Mouse (Mus musculus) embryonic facial prominence, embryonic 15.5 days (tissue): ENCODE data around the gene Med20. TPM values are rescaled to one million over a fixed set of nuclear protein-coding genes. Genes with fewer than 3 reads are reported as not detected.
"Not testable (repeated sequence)": the region's sequence is repeated elsewhere in the genome, so short reads cannot be mapped to it uniquely, and the experiment has no call there.

Experiments used
- ATAC-seq: fragments of 200-750 bp; cut with Nextera tagmentation; 2 replicates; pipeline ENCODE4 v1.8.0; 2017; ENCODE audit warnings: low read depth, moderate TSS enrichment; ENCODE audit not compliant: insufficient number of reproducible peaks, low FRiP score, low TSS enrichment
- H3K27ac ChIP-seq: fragments of 300-500 bp; sonication (generic); replicated peaks from 2 replicates; pipeline ENCODE4 v1.5.1; 2015; ENCODE audit warnings: mild to moderate bottlenecking, inconsistent platforms
- H3K27me3 ChIP-seq: fragments of 300-500 bp; sonication (generic); 2 replicates; pipeline ENCODE4 v1.6.1; 2015; ENCODE audit warnings: inconsistent platforms
- H3K36me3 ChIP-seq: fragments of 300-500 bp; sonication (generic); 2 replicates; pipeline ENCODE4 v1.6.1; 2015; ENCODE audit warnings: mild to moderate bottlenecking, inconsistent platforms
- H3K4me1 ChIP-seq: fragments of 300-500 bp; sonication (generic); 2 replicates; pipeline ENCODE4 v1.6.1; 2015; ENCODE audit warnings: inconsistent platforms
- H3K4me2 ChIP-seq: fragments of 300-500 bp; sonication (generic); replicated peaks from 2 replicates; pipeline ENCODE4 v1.6.1; 2015; ENCODE audit warnings: mild to moderate bottlenecking, inconsistent platforms
- H3K4me3 ChIP-seq: fragments of 300-500 bp; sonication (generic); replicated peaks from 2 replicates; pipeline ENCODE4 v1.5.1; 2015; ENCODE audit warnings: mild to moderate bottlenecking, inconsistent platforms
- H3K9ac ChIP-seq: fragments of 300-500 bp; sonication (generic); 2 replicates; pipeline ENCODE4 v1.6.1; 2015; ENCODE audit warnings: inconsistent platforms
- H3K9me3 ChIP-seq: fragments of 300-500 bp; sonication (generic); replicated peaks from 2 replicates; pipeline ENCODE4 v1.6.1; 2016; ENCODE audit warnings: inconsistent platforms
- WGBS: fragments of 180-500 bp; shearing (Covaris S2); methylation state at CpG from one replicate; pipeline ENCODE4 v1.1.7; 2015; 5-methylcytosine and 5-hydroxymethylcytosine counted together
- polyA plus RNA-seq: library from polyadenylated mRNA; unstranded; fragments of >200 nt; fragmentation: Nextera tagmentation; extraction: Ambion mirVana; gene quantifications from 2 replicates; pipeline ENCODE4 v1.2.1, GENCODE M21; 2015

The Med20 gene
- polyA plus RNA-seq, 1 experiment from 2014 or later: 51.9 TPM

DNA sequence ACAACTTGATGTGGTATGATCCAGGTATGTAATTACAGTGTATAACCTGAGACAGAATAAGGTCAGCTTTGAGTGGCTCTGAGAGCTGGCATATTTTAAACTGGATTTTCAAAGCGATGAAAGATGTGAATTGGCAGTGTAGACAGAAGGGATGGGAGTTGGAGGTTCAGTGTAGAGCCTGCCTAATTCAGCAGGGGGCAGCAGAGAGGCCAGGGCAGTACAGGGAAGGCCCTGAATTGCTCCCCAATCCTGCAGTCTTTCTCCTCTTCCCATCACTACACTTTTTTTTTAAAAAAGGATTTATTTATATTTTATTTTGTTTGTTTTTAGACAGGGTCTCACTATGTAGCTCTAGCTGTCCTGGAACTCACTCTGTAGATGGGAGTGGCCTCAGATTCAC, 2.6 kb downstream of the Med20 start:
- Histone ChIP-seq H3K4me1 (peaks cover 22% of the 10 kb centered on the region), H3K36me3 (peaks cover 40% of the 10 kb centered on the region), H3K9me3 (no peaks in the 10 kb centered on the region), H3K9ac (no peak overlapping the region), H3K27ac (no peak overlapping the region), H3K4me2 (no peak overlapping the region), H3K27me3 (no peaks in the 10 kb centered on the region), H3K4me3 (no peak overlapping the region)
- no peak for ATAC-seq
- WGBS: 92% methylated on average over 1 of the region's 1 CpGs

DNA sequence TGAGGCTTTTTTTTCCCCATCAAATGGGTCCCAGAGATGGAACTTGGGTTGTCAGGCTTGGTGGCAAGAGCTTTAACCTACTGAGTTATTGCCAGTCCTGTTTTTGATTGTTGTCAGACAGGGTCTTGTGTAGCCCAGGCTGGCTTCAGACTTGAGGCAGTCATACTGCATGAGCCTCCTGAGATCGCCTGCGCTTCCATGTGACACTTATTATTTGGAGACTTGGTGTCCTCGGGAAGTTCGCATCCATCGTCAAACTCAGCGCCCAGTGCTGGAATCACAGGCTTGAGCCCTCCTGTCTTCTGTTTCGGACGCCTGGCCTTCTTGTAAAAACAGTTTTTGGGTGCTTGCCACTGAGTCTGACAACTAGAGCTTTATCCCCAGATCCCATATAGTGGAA, 4.7 kb downstream of the Med20 start:
- 94% methylated on average over 8 of the region's 8 CpGs for WGBS
- peaks cover 12% of the 10 kb centered on the region for H3K4me1 ChIP-seq
- H3K27me3 ChIP-seq: no peaks in the 10 kb centered on the region
- no peak for ATAC-seq
- H3K9ac ChIP-seq: no peak overlapping the region
- H3K9me3 ChIP-seq: no peaks in the 10 kb centered on the region
- H3K27ac ChIP-seq: no peak overlapping the region
- H3K36me3 ChIP-seq: peaks cover 50% of the 10 kb centered on the region
- no peak overlapping the region for H3K4me2 ChIP-seq
- H3K4me3 ChIP-seq: no peak overlapping the region

DNA sequence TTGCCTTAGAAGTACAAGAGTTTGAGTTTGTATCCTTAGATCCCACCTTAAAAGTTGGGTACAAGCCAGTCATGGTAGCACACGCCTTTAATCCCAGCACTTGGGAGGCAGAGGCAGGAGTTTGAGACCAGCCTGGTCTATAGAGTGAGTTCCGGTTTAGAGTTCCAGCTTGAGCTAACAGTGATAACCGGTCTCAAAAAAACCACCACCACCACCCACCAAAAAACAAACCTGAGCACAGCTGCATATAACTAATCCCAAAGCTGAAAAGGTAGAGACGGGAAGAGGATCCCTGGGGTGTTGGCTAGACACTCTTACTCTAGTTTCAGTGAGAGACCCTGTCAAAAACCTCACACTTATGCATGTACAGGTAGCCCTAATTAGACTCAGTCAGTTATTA, 5.3 kb downstream of the Med20 start:
- no peak for ATAC-seq
- no peak overlapping the region for H3K4me3 ChIP-seq
- no peak overlapping the region for H3K27ac ChIP-seq
- 86% methylated on average over 4 of the region's 4 CpGs for WGBS
- H3K4me1 ChIP-seq: peaks cover 12% of the 10 kb centered on the region
- peaks cover 54% of the 10 kb centered on the region for H3K36me3 ChIP-seq
- no peak overlapping the region for H3K9ac ChIP-seq
- H3K9me3 ChIP-seq: no peaks in the 10 kb centered on the region
- no peaks in the 10 kb centered on the region for H3K27me3 ChIP-seq
- no peak overlapping the region for H3K4me2 ChIP-seq

DNA sequence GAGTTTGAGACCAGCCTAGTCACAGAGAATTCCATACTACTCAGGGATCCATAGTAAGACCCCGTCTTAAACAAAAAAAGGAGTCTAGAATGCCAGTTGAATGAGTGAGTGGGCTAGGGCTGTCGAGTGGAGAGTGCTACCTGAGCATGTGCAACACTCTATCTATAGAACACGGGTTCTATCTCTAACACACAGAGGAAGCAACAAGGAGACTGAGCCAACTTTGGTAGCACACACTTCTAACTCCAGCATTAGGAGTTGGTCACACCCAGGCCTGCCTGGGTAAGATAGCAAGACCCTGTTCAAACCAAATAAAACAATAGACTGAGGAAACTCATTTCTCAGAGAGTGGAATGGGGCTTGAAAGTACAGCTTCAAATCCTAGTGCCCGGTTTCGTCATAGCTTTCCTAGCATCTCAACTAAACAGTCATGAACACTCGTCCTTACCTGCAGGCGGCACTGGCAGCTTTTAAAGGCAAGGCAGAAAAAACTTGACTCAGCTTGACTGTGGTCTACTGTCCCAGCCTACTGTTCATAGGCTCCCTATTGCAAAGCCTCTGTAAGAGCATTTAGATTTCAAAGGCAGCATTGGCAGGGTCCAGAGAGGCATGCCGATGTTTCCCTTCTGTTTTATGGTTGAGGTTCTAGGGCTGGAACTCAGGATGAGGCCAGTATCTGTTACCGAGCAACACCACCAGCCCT, 6.4 kb downstream of the Med20 start:
- no peaks in the 10 kb centered on the region for H3K9me3 ChIP-seq
- H3K4me3 ChIP-seq: no peak overlapping the region
- peaks cover 3% of the 10 kb centered on the region for H3K4me1 ChIP-seq
- H3K36me3 ChIP-seq: peaks cover 64% of the 10 kb centered on the region
- no peaks in the 10 kb centered on the region for H3K27me3 ChIP-seq
- no peak overlapping the region for H3K27ac ChIP-seq
- no peak overlapping the region for H3K4me2 ChIP-seq
- H3K9ac ChIP-seq: no peak overlapping the region
- ATAC-seq: no peak
- WGBS: 94% methylated on average over 9 of the region's 9 CpGs

DNA sequence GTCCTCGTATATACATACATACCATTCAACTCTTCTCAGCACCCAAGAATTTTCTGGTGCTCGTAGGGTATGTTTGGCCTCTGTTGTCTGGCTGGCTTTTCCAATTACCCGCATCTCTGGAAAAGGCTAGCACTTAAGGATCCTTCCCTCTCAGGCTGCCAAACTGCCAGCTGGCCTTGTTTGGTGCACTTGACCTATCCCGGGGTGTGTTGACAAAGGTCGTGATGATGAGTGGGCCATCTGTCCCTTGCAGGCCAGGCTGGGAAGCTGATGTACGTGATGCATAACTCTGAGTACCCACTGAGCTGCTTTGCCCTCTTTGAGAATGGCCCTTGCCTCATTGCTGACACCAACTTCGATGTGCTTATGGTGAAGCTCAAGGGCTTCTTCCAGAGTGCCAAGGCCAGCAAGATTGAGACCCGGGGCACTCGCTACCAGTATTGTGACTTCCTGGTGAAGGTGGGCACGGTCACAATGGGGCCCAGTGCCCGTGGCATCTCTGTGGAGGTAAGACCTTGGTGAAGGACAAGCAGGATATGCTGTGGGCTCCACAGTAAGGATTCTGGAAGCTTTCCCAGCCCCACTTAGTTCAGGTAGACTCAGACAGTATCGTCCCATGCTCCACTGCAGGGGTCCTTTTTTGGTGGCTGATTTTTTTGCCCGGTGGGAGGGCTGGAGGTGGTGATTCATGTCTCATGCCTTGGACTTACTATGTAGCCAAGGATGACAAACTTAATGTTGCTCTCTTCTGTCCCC, 7.4 kb downstream of the Med20 start:
- H3K4me1 ChIP-seq: peaks cover 6% of the 10 kb centered on the region; the same call in 1 of the 2 replicates
- no peak overlapping the region for H3K4me2 ChIP-seq
- H3K27me3 ChIP-seq: no peaks in the 10 kb centered on the region
- peaks cover 69% of the 10 kb centered on the region for H3K36me3 ChIP-seq
- H3K4me3 ChIP-seq: no peak overlapping the region
- no peak for ATAC-seq
- H3K9me3 ChIP-seq: no peaks in the 10 kb centered on the region
- no peak overlapping the region for H3K9ac ChIP-seq
- no peak overlapping the region for H3K27ac ChIP-seq
- 94% methylated on average over 13 of the region's 13 CpGs for WGBS

DNA sequence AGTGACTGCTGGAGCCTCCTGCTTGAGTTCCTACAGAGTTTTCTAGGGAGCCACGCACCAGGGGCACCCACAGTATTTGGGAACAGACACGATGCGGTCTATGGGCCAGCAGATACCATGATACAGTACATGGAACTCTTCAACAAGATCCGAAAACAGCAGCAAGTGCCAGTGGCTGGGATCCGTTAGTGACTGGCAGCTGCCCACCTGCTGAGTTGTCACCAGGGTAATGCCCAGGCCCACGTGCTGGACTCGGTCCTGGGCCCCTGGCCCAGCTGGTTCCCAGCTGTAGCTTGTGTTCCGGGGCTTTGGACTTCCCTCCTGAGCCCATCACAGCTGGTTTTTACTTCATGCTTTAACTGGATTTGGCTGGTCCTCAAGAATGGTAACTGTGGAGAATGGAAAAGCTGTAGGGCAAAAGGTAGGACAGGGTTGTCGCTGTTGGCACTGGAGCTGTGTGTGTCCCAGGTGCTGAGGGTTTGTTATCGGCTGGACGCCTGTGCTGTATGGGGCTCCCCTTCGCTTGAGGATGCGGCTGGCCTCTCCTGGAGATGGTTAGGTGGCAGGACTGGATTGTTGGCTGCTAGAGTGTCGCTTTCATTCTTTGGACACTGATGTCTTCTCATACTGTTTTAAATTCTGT, 11.7 kb downstream of the Med20 start:
- H3K9ac ChIP-seq: no peak overlapping the region
- H3K4me3 ChIP-seq: no peak overlapping the region
- 76% methylated on average over 14 of the region's 14 CpGs for WGBS
- no peak overlapping the region for H3K4me2 ChIP-seq
- no peaks in the 10 kb centered on the region for H3K9me3 ChIP-seq
- no peak overlapping the region for H3K27ac ChIP-seq
- H3K4me1 ChIP-seq: peaks cover 6% of the 10 kb centered on the region
- no peaks in the 10 kb centered on the region for H3K27me3 ChIP-seq
- peak; percentile 43; the same call in 1 of the 2 replicates for ATAC-seq
- peaks cover 68% of the 10 kb centered on the region for H3K36me3 ChIP-seq

DNA sequence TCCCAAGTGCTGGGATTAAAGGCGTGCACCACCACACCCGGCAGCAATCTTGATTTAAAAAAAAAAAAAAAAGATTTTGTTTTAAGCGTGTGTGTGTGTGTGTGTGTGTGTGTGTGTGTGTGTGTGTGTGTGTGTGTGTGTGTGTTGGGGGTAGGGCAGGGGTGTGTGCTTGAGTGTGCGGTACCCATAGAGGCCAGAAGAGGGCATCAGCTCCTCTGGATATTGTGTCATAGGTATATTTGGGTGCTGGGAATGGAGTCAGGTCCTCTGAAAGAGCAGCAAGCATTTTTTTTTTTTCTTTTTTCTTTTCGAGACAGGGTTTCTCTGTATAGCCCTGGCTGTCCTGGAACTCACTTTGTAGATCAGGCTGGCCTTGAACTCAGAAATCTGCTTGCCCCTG, 13.2 kb downstream of the Med20 start:
- 89% methylated on average over 5 of the region's 5 CpGs for WGBS
- Histone ChIP-seq H3K4me1 (peaks cover 15% of the 10 kb centered on the region), H3K36me3 (peaks cover 57% of the 10 kb centered on the region)
- not testable (repeated sequence) for ATAC-seq, H3K9me3 ChIP-seq, H3K9ac ChIP-seq, H3K27ac ChIP-seq, H3K4me3 ChIP-seq, H3K27me3 ChIP-seq, H3K4me2 ChIP-seq

DNA sequence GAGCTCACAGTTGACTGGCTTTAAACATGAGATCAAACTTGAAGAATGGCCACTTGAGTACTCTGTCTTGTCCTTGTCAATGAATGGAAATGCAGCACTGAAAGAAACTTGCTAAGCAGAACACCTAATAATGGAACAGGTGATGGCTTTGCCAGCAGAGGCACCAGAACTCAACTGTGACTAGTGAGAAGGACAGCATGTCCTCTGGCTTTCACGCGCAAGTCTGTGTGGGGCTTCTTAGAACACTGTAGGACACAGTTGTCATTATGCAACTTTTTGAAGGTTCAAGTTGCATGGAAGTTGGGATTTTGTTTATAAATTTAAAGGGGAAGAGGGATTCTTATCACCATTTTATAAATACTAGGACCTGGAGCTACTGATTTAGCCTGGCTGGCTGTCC, 13.7 kb downstream of the Med20 start:
- H3K4me1 ChIP-seq: peaks cover 16% of the 10 kb centered on the region
- no peak for ATAC-seq
- 93% methylated on average over 2 of the region's 2 CpGs for WGBS
- H3K9ac ChIP-seq: no peak overlapping the region
- H3K9me3 ChIP-seq: no peaks in the 10 kb centered on the region
- peaks cover 57% of the 10 kb centered on the region for H3K36me3 ChIP-seq
- H3K27me3 ChIP-seq: no peaks in the 10 kb centered on the region
- H3K4me2 ChIP-seq: no peak overlapping the region
- no peak overlapping the region for H3K4me3 ChIP-seq
- no peak overlapping the region for H3K27ac ChIP-seq

DNA sequence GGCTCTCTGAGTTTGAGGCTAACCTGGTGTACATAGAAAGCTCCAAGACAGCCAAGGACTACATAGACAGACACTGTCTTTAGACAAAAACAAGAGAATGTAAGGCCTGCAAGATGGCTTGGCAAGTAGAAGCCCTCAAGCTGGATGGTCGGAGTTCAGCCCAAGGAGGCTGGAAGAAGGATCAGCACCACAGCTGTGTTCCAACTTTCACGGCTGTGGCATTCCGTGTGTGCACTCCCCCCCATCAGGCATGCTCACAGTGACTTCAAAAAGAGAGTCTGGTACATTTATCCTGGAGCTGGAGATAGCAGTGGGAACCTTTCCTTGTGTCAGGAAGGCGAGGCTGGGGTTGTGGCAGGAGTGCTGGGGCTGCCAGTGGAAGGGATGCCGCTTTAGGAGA, 14.6 kb downstream of the Med20 start:
- ATAC-seq: no peak
- H3K36me3 ChIP-seq: peaks cover 53% of the 10 kb centered on the region
- H3K4me2 ChIP-seq: no peak overlapping the region
- no peak overlapping the region for H3K9ac ChIP-seq
- H3K27me3 ChIP-seq: no peaks in the 10 kb centered on the region
- H3K9me3 ChIP-seq: no peaks in the 10 kb centered on the region
- 76% methylated on average over 5 of the region's 5 CpGs for WGBS
- no peak overlapping the region for H3K27ac ChIP-seq
- no peak overlapping the region for H3K4me3 ChIP-seq
- peaks cover 25% of the 10 kb centered on the region for H3K4me1 ChIP-seq

DNA sequence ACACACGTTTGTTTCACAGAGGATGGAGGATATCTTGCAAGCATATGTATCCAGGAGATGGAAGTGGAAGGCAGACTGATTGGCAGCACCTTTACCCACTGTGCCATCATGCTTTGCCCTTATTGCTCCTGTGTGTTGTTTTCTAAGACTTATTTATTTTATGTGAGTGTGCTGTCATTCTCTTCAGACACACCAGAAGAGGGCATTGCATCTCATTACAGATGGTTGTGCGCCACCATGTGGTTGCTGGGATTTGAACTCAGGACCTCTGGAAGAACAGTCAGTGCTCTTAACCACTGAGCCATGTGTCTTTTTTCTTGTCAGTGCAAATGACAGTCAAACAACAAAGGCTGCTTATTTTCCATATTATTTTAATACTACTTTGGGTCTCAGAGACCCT, 16.4 kb downstream of the Med20 start:
- Histone ChIP-seq H3K9me3 (no peaks in the 10 kb centered on the region), H3K4me2 (no peak overlapping the region), H3K27me3 (no peaks in the 10 kb centered on the region), H3K4me3 (no peak overlapping the region), H3K4me1 (peaks cover 31% of the 10 kb centered on the region), H3K9ac (no peak overlapping the region), H3K27ac (peak overlapping the region; percentile 11; the same call in 1 of the 2 replicates), H3K36me3 (peaks cover 37% of the 10 kb centered on the region)
- 79% methylated on average over 2 of the region's 2 CpGs for WGBS
- no peak for ATAC-seq

DNA sequence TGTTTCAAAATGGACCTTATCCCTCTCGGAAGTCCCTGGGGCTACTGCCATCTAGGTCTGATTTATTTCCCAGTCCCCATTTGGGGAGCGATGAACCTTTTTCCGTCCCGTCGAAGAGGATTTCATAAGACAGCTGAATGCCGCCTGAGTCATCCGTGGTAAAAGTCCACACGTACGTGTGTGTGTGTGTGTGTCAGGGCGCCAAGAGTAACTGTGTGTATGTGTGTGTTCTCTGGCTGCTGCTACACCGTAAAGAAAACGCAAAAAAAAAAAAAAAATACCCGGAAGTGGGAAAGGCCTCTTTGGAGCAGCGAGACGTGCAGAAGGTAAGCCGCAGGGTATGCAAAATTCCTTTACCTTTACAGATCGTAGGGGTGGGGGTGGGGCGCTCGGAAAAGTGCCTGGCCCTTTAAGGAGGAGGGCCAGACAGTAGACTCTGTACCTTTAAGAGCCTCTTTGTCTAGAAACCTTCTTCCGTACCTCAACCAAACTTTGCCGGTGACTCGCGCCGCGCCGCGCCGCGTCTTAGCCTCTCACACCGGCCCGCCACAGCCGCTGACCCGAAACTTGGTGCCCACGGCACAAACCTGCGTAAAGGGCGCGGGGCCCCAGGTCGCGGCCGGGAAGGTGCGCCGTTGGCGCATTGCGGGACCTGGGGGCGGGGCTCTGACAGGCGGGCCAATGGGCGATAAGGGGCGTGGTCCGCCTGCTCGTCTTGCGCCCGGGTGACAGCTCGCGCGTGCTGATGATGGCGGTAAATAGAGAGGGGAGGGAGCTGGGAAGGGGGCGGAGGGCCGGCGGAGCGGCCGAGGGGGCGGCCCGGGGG, 17.7 kb downstream of the Med20 start:
- peak overlapping the region; percentile 63 for H3K9ac ChIP-seq
- peak; percentile 95 for ATAC-seq
- H3K27me3 ChIP-seq: no peaks in the 10 kb centered on the region
- peak overlapping the region; percentile 96 for H3K4me2 ChIP-seq
- peak overlapping the region; percentile 73 for H3K4me3 ChIP-seq
- WGBS: under 1% methylated on average over 62 of the region's 63 CpGs
- H3K9me3 ChIP-seq: no peaks in the 10 kb centered on the region
- peaks cover 24% of the 10 kb centered on the region for H3K36me3 ChIP-seq
- H3K27ac ChIP-seq: peak overlapping the region; percentile 93
- peaks cover 26% of the 10 kb centered on the region for H3K4me1 ChIP-seq
